Mouse (Mus musculus) liver, adult (tissue): ENCODE measurements around the gene Phb2.

Experiments used
- GATA4 ChIP-seq: IDR thresholded peaks from 2 replicates; pipeline ENCODE4 v1.6.1; 2014; ENCODE audit warnings: mild to moderate bottlenecking, low read length; ENCODE audit not compliant: insufficient replicate concordance

The Phb2 gene

DNA sequence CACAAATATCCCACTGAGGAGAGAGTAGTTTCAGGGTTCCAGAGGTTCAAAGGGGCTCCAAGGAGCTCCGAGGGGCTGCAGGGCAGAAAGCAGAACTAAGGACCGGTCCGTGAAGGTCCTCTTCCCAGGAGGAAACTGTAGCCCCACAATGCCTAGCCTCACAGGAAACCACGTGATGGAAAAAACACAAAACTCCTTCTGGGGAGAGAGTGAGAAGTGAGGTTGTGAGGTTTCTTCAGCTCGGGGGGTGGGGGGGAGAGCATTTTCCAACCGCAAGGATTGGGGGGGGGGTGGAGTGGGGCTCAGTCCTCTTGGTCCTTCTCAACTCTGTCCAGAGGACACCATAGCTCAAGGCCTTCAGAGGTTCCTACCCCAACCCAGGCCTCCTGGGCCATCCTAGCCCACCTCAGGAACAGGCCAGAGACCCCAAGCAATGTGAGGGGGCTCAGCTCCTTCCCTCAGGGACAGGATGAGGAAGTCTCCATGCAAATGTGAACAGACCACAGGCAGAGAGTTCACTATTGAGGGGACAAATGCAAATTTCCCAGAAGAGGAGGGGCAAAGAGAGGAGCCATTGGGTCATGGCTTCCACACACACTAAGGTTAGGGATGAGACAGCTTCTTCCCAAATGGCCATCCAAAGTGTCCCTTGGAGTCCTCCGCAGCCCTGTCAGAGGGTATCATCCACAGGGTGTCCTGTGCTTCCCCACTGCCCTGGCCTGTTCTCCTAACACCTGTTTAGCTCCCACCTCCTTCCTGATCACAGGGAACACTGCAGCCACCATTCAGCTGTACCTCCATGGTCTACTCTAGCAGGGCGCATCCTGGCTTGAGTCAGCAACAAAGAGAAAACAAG, 17.9 kb downstream of the Phb2 start:
- no peak for TF ChIP-seq GATA4

DNA sequence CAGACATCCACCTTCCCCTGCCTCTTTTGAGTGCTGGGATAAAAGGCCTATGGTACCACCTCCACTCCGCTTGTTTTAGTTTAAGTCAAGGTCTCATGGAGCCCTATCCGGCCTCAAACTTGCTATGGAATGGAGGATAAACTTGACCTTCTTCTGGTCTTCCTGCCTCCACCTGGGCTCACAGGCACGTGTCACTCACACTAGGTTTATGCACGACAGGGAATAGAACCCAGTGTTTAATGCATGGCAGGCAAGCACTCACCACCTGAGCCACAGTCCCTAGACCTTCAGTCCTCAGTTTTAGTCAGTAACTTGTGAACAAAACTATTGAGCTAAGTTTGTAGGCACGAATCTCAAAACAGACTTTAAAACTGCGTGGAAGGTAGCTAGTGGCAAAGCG, 18.9 kb downstream of the Phb2 start:
- TF ChIP-seq GATA4 = no peak

DNA sequence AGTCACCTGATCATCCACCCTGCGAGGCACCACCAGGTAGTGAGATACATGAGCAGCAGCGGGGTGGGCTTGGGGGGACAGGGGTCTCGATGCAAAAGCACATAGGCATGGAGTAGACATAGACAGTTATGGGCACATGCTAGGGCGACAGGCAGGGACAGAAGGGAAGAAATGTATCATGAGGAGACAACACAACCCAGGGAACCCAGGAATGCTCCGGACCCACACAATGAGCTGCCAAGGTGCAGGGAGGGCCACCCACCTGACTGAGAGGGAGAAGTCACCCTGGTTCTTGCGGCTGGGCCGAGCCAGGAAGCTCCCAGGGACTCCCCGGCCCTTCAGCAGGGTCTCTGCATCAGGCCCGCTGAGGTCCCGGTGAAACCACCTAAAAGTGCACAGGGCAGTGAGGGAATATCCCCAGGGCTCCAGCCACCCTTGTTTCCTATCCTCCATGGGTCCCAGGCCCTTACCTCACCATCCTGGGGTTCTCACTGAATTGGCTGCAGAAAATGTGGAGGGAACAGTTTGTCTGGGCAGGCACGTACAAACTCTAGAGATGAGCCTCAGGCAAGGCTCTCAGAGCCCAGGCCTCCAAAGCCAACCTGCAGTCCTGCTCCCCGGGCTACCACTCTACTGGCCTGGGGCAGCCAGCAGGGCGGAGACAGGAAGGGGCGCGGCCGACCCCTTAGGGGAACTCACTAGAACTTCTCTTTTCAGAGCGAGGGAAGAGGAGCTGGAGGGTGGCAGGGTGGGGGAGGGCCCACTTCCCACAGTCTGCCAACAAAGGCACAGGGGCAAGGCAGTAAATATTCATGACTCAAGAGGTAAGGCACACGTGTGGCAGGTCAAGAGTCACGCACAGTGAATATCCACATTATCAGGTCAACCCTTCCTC, 20.6 kb downstream of the Phb2 start:
- no peak for TF ChIP-seq GATA4

DNA sequence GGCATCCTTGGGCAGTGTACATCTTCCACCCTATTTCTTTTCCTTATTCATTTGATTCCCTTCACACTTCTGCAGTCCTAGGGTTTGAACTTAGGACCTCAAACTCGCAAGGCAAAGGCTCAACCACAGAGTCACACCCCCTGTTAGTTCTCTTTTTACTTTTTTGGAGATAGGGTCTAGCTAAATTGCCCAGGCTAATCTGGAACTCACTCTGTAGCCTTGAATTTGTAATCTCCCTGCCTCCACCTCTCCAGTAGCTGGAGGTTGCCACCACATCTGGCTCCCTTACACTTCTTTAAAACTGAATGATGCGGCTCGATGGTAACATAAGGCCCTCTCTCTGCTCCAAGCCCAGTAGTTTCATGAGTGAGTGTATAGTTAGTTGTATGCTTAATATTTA, 22.3 kb downstream of the Phb2 start:
- TF ChIP-seq GATA4 = no peak

DNA sequence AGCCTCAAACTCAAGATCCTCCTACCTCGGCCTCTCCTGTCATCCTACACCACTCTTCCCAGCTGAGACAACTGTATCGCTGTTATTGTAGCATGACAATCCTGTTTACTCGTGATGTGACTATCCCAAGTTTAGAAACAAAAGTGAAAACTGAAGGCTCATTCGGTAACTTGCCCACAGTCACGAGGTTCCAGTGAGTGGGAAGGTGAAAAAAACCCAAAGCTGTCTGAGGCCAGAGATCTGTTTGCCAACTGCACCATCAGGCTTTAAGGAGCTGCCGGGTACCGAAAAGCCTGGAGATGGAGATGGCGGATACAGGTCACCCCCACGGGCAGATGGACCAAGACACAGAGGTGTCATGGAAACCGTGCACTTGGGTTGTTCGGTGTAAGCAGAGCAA, 24.9 kb downstream of the Phb2 start:
- no peak for TF ChIP-seq GATA4

DNA sequence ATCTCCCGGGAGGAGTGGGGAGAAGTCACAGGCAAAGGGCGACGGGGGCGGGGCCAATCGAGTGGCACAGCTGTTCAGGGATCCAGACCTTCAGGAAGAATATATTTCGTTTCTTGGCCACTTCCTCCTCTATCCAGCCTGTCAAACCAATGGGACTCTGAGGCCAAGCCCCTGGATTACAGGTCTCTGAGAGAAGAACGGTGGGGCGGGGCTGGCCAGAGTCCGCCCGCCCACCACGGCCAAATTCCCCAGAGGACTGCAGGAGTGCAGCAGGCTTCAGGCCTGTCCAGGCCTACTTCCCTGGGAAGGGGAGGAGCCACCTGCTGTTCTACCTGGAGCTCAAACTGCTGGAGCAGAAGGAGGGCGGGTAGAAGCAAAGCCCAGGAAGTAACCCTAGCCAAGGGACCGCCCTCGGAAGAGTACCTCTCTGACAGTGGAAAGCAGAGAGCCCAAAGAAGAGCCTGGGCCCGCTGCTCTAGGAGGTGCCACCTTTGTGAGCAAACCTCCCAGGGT, 26.4 kb downstream of the Phb2 start, which contains the start of gene Ptpn6:
Ptpn6 (minus strand) TSS at position 204 of the 513 bp plus-strand sequence.
- TF ChIP-seq GATA4 = no peak

DNA sequence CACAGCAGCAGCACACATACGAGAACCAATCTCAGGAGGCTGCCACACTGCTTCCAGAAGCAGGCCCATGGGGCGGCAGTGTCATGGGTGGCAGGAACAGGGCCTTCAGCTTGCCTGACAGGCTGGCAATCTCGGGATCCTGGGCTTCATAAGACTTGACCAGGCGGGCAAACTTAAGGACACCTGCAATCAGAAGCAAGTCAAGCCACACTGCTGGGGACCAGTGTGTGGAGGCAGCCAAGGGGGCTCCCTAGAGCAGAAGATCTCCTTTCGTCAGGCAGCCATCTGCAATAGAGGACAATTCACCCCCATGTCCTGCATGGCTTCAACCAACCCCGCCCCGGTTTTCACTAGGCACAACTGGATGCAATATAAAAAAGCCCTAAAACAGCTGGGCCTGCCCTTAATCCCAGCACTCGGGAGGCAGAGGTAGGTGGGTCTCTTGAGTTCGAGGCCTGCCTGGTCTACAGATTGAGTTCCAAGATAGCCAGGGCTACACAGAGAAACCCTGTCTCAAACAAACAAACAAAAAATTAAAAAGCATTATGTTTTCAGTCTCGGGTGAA, 27.2 kb downstream of the Phb2 start:
- TF ChIP-seq GATA4 = no peak

DNA sequence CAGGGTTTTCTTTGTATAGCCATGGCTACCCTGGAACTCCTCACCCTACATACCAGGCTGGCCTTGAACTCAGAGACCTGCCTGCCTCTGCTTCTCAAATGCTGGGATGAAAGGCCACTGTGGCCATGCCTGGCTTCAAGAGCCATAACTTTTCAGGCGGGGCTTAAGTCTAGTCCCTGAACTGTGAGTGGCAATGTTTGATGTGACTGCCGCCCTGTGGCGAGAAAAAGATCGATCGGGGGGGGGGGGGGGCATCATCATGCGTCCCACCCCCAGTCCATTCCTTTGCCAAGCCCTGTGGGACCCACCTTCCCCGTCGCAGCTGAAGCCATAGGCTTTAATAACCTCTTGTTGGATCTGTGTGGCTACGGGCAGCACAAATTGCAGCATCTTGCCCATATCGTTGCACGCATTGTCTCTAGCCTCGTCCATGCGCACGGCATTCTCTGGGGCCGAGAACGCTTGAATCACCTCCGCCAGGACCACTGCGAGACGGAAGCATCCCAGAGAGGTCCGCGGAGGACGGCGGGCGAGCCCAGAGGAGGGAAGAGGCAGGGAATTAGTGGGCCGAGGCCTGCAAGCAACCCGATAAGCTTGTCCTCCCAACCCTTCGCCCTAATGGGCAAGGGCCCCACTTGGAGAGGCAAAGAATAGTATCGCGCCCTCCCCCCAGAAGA, 28.2 kb downstream of the Phb2 start:
- no peak for TF ChIP-seq GATA4

DNA sequence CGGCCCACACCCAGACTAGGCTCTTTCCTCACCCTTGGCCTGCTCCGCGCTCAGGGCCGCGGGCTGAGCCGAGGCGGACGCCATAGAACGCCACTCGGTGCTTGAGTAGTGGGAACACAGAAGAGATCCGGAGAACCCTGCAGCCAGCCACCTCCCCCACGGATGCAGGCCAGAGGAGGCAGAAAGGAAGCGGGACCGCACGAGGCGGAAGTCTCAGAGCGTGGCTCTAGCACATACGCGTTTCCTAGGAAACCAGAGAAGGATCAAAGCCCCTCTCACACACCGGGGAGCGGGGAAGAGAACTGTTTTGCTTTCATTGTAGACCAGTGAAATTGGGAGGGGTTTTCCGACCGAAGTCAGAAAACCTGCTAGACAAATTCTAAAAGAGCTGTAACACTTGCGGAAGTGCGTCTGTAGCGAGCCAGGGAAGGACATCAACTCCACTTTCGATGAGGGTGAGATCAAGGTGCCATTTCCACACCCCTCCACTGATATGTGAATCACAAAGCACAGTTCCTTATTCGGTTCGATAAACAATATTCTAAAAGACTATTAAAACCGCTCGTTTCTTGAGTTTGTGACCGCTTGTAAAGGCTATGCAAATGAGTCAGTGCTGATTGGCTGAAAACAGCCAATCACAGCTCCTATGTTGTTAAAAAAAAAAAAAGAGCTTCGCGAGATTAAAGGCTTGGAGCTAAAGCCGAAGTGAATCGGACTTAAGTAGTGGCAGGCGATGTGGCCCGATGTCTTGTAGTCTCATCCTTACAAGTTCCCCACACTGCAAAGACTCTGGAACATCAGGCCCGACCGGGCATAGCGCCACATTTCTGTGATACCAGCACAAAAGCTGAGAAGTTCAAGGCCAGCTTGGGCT, 29.0 kb downstream of the Phb2 start, which contains the start of gene Grcc10:
Grcc10 (minus strand) TSS at position 487 of the 874 bp plus-strand sequence.
- no peak for TF ChIP-seq GATA4

DNA sequence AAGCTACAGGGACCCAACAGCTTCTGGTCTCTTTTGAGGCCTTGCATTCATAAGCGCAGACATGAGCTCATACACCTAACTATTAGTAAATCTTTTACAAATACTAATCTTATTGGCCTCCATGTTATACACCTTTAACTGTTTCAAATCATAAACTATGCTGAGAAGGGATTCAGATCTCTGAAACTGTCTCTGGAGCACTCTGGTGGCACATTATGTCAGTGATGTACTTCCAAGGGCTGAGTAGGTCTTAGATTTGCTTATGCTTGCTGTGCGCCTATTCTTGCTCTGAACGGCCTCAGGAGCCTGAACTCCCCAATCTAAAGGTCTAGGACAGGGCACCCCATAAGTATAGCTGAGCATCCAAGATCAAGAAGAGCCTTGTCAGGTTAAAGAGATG, 29.7 kb downstream of the Phb2 start:
- no peak for TF ChIP-seq GATA4

DNA sequence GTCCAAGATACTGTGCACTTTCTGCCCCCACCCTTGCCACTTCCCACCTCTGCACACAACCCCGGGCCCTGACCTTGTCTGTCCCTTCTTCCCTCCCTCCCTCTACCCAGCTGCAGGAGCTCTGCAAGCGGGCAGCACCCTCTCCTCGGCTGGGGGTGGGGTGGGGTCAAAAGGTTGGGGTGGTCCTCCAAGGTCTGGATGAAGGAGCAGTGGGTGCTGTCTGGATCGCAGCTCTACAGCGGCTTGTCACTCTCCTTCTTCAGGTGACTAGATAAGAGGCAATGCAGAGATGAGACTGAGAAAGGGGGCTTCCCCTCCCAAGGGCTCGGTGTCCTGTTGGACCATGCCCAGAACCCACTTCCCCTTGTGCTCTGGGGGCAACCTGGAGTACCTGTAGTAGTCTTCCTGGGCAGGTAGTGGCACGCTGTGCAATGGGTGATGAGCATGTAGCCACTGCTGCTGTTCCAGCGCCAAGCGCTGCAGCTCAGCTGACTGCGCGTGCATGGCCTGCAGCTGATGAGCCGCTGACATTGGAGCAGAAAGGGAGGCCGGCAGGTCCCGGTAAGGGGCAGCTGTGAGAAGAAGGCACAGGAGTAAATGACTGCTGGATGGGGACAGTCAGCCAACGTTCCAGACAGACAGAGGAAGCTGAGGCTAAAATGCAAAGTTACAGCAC, 30.8 kb downstream of the Phb2 start:
- TF ChIP-seq GATA4 = no peak

DNA sequence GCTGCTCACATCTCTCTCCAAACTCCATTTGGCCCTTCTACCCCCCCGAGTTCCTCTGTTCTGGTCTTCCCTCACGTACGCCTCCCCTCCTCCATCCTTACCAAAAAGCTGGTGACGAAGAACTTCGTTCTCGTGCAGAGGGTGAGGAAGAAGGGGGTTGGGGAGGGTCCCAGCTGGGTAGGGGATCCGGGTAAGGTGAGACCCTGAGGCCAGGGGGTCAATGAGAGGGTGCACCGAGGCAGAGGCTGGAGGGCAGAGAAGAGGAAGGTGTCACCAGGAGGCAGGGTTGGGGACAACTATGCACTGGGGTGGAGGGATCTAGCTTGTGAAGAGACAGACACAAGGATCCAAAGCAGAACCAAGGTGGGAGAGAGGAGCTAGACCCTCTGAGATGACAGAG, 31.5 kb downstream of the Phb2 start:
- TF ChIP-seq GATA4 = no peak

DNA sequence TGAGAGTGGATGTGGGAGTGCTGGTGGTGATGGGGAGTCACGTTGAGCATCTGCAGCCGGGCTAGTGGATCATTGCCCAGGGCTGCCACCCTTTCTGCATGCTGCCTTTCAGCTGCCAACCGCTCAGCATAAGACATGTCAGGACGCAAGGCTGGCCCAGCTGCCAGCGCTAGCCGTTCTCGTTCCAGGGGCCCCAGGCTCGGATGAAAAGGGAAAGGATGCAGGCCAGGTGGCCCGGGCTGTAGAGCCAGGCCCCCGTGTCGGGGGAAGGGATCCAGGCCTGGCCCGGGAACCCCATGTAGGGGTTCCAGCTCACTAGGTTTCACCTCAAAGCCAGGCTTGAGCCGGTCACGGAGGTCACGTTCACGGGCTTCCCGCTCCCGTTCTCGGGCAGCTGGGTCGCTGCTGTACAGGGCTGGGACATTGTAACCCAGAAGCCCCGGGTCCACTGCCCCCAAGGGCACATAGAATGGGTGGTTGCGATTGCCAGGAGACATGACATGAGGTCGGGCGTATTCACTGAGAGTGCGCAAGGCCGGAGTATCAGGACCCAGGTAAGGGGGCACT, 32.7 kb downstream of the Phb2 start:
- TF ChIP-seq GATA4 = no peak

DNA sequence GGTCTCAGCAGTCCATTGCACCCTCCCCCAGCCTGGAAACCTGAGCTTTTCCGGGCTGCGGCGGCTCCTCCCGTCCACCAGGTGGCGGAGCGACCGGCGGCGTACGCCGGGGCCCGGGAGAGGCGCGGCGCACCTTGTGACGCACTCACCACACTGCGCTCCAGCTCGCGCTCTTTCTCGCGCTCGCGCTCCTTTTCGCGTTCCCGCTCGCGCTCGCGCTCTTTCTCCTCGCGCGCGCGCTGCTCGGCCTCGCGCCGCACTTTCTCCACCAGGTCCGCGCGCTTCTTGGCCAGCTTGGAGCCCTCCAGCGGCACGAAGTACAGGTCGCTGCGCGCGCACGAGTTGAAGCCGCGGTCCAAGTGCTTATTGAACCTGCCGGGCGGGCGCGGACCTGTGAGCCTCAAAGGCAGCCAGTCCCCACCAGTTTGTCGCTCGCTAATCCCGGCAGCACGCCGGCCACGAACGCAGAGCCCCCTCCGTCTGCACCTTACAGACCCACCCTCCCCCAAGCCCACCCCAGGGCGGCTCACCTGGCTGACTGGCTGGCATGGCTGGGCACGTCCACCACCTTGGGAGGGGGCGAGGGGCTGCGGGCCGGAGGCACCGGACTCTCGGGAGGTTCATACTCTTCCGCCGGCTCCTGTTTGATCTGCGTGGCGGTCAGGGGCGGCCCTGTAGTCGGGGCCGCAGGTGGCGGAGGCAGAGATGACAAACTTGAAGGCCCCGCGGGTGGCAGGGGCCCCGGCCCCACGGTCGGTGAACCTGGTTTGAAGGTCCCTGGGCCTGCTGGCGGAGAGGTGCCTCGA, 33.6 kb downstream of the Phb2 start:
- TF ChIP-seq GATA4 = 0 out of 2 replicates have a peak, but pooled peaks have one; percentile 29
